Mouse (Mus musculus): ENCODE results near the gene Vtcn1.

Vtcn1 gene

DNA sequence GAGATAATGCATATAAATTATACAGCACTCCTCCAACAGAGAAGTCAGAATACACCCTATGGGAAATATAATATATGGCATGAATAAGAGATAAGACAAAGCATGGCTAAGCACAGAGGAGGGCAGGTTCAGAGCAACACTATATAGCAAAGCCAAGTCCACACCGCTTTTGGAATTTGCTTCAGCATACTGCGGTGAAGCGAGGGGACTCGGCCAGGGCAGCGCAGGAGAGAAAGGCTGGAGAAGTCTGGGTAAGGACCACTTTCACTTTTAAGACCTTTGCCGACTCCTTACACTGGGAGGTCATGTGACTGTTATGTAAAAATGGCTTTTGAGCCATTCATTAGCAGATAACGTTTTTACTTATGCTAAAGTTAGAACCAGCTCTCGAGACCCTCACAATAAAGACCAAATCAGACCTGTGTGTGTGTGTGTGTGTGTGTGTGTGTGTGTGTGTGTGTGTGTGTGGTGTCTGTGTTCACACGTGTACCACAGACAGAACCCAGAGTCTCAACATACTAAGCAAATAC is 95.4 kb downstream of the Vtcn1 start:
- DNase-seq (ENCODE audit: low spot score): no peak

DNA sequence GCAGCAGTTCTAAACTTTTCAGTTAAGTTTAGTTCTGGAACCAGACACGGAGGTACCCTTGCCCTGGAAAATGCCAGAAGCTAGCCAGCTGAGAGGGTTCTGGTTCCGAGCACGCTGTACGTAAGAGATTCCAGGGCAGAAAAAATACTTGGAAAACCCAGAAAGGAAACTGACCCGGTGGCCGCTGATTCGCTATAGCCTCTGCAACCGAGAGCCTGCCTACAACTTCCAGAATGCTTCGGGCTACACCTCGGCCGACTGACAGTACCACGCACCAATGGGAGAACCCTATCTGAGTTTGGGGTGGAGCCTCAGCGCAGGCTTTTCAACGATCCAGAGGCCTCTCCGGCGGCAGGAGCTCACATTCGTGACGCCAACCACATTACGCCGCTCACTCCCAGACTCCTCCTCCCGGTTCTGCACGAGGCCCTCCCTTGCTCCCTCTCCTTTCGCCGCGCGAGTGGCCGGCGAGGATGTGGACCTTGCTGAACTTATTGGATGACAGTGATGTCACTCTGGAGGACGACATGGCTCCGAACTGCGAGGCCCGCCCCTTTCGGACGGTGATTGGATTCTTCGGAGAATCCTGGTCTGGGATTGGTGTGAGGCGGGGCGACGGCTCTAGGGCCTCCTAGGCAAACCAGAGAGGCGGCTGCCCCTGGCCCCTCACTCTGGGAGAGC is 96.7 kb downstream of the Vtcn1 start, which contains the start of gene Trim45:
Trim45 (plus strand) TSS at position 378 of the 681 bp plus-strand sequence.
- peak; percentile 99 for DNase-seq (ENCODE audit: low spot score)

DNA sequence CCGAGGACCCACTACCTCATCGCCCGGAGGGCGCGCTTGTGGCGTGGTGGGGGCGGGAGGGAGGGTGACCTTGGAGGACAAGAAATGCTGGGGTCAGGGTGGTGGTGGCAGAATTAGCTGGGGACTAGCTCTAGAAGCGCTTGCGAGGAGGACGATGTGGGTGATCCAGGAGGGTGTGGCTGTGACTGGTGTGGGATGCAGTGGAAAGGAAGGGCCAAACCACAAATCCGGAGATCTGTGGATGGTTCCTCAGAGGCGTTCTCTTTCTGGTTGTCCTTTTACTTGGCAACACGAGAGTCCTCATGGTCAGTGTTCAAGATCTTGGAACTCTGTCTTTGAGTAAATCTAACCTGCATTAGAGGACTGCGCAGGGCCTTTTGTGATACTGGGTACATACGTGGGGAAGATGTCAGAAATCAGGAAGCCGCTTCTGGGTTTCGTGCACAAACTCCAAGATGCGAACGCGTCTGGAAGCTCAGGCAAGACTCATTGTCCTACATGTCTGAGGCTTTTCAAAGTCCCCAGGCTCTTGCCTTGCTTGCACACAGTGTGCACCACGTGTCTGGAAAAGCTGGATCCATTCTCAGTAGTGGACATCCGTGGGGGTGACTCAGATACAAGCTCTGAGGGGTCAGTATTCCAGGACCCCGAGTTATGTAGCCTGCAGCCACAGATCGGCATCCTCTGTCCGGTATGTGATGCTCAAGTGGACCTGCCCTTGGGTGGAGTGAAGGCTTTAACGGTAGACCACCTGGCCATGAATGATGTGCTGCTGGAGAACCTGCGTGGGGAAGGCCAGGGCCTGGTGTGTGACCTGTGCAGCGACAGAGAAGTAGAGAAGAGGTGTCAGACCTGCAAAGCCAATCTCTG is 97.5 kb downstream of the Vtcn1 start:
- no peak for DNase-seq (ENCODE audit: low spot score)

DNA sequence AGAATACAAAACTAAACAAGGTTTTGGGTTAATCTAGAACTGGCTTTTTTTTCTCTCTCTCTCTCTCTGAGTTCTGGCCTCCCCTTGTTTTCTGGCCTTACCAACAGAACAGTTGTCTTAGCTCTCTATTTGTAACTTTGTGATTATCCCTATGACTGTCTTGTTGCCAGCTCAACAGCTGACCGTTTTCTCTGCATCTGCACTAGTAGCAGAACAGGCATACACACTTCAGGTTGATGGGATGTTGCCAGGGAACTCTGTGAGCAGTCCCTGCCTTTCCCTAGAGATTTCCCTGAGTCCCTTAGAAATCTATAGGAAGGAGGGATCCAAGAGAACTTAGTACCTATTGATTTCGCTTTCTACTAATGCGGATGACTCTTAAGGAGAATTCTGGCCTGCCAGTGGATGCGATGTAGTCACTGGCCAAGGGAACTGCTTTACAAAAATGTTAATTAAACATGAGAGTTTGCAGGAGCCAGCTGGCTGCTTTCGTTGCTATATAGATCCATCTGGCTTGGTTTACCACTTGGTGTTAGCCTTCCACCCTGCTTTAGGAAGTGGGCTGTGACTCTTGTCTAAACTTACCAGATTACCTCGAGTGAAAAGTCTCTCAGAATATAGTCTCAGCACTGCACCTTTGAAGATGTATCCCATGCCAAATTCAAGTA is 98.9 kb downstream of the Vtcn1 start:
- DNase-seq (ENCODE audit: low spot score): no peak

DNA sequence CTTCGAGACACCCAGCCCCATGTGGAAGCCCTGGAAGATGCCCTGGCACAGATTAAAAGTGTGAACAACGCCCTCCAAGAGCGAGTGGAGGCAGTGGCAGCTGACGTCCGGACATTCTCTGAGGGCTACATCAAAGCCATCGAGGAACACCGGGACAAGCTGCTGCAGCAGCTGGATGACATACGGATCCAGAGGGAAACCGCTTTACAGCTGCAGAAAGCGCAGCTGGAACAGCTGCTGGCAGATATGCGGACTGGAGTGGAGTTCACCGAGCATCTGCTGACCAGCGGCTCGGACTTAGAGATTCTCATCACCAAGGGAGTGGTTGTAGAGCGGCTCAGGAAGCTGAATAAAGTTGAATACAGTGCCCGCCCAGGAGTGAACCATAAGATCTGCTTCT is 99.9 kb downstream of the Vtcn1 start:
- no peak for DNase-seq (ENCODE audit: low spot score)

DNA sequence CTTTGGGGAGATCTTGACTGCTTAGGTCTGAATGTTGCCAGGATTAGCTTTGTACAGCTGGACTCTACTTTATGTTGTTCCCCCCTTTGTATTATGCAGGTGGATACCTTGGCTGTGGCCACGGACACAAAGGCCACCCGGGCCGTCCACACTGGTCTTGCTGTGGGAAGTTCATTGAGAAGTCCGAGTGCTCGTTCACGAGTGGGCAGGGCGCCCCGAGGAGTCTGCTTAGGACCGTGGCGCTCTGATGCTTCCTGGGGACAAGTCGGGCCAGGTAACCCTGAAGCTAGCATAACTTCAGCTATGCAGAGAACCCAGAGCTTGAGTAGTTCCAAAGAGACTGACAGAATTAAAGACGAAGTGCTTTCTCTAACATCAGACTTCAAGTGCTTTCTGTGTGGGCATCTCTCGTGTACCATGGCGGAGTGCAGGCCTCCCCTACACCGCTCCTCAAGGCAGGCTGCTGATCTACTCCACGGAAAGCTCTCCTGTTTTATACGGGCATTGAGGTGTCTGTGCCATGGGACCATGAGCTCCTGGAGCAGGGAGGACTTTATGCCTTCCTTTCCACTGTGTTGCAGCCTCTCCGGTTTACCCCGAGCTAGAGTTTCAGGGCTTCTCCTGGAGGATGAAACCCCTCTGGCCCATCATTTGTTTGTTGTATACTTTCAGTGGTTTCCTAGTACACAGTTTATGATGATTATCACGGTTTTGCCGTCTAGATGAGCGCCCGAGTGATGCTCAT is 106.2 kb downstream of the Vtcn1 start:
- DNase-seq (ENCODE audit: low spot score): no peak

DNA sequence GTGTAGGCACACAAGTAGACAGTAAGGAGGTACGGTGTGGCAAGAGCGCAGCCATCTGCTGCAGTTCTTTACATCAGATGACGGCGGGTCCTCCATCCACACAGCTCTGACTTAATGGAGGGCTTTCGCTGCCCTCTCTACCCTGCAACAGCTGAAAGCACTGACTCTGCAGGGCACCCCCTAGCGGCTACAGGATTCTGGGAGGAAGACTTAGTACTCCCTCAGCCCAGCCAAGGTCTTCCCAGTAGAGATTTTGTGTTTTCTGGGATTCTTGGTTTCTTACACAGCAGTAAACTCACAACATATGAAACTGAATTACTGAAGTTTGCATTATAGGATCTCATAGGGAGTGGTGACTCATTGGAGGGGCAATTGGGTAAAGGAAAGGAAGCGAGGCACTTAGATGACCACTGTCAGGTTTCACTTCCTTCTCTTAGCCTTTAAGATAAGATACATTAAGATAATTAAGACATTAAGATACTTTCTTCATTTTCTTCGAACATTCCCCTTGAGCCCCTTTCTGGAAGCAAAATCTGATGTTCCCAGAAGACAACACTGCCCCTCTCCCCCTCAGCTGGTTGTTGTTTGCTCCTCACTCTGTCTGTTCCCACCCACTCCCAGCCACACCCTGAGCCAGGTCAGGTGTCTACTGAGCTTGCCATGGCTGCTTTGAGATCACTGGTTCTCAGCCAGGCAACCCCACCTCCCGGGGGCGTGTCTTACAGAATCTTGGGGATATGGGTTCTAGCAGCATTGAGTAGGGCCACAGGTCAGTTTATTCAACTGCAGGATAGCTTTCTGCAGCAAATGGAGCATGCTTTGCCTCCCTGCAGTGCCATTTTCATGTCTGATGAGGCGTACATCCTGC is 107.1 kb downstream of the Vtcn1 start:
- peak; percentile 29 for DNase-seq (ENCODE audit: low spot score)

DNA sequence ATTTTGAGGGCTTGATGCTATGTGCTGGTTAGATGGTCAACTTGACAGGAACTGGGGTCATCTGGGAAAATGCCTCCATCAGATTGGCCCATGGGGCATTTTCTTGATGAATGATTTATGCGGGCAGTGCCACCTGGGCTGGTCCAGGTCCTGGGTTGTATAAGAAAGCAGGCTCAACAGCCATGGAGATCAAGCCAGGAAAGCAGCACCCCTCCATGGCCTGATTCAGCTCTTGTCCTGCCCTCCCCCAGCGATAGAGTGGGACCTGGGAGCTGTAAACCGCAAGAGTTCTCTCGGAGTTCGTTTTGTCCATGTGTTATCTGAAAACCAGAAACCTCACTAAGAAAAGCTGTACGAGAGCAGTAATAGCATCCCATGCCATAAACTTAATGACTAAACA is 110.3 kb downstream of the Vtcn1 start:
- DNase-seq (ENCODE audit: low spot score): no peak

DNA sequence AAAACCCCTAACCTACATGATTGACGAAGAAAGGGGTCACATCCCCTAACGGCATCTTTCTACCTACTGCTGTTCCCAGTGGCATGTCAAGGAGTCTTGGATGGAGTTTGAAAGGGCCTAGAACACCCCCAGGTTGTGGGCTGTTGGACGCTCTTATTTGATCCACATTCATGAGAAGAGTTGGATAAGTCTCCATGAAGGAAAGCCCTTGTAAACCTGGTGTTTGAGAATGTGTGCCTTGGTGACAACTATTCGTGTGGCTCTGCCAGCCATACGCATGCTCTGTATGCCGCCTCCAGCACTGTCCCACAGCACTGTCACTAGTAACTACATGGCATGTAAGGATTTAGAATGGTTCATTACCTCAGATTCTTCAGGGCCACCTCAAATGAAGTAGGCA is 110.9 kb downstream of the Vtcn1 start:
- DNase-seq (ENCODE audit: low spot score): no peak

DNA sequence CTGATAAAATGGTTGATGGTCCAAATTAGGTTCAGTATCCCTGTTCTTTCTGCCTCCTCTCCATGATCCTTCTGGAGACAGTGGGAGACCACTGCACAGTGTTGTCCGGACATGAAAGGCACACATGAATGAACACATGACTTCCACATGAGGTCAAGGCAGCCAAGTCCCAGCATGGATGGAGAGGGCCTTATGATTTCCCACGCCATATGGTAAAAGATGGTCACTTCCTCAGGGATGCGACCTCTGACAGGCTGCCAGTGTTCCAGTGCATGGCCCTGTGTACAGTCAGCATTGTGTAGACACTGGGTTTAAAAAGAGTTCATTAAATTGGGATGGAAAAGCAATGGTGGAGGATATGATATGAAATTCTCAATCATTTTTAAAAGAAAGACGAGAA is 113.0 kb downstream of the Vtcn1 start:
- no peak for DNase-seq (ENCODE audit: low spot score)

DNA sequence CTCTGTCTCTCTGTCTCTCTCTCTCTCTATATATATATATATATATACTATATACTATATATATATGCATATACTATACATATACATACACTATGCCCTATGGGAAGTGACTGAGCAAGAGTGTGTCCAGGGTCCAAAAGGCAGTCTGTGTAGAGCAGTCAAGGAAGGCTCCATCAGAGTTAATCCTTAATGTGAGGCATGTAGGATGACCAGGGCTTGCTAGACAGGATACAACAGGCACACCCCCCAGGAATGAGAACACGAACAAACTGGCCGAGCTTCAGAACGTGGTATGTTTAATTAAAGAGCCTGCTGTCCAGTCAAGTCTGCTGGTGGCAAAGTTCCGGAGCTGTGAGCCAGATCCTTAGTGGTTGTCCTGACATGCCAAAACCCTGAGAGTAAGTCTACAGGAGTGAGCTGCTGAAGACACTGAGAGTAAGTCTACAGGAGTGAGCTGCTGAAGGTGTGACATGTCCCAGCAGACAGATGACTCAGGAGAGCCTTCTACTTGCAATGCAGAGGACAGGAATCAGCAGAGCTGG is 115.3 kb downstream of the Vtcn1 start:
- DNase-seq (ENCODE audit: low spot score): no peak

All from testis, postnatal 14 days (tissue).